Mouse (Mus musculus): ENCODE measurements around the gene Bsx. TPM values are rescaled to one million over a fixed set of nuclear protein-coding genes. Genes with fewer than 3 reads are reported as not detected.

The Bsx gene
- total and polyA plus RNA-seq, 3 experiments = not detected

DNA sequence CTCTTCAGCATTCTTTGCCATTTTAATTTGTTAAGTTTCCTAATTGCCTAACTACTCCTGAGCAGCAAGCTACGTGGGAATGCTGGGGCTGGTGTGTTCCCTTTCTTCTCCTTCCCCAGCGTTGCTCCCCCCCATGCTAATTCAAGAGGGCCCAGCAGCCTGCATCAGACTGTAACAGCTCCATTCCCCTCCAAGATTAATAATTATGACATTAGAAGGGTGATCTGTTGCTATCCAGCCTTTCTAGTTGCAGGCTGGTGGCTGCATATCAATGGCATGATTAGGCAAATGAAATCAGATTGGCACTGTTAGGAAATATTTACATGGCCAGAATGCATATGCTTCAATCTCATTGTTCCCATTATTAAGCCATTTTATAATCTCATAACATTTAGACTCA, 22.4 kb upstream of the Bsx start:
- H3K4me3 ChIP-seq (ENCODE audit: low read depth, low read length) = no peak overlapping the region
- no peaks in the 10 kb centered on the region for H3K36me3 ChIP-seq (replicated peaks)
- peaks cover 2% of the 10 kb centered on the region; the same call in 1 of the 2 replicates for H3K27me3 ChIP-seq (ENCODE audit: insufficient read depth, low read length)
- no peaks in the 10 kb centered on the region for H3K9me3 ChIP-seq (replicated peaks)
- TF ChIP-seq TAL1 (conservative IDR thresholded peaks at IDR 0.05; ENCODE audit: low read depth, low read length) (no peak), CTCF (IDR thresholded peaks at IDR 0.05; ENCODE audit: low read depth, low read length) (no peak), GATA2 (IDR thresholded peaks at IDR 0.05; ENCODE audit: borderline replicate concordance, low read depth, low read length) (no peak), GATA1 (IDR thresholded peaks at IDR 0.05; ENCODE audit: borderline replicate concordance, low read length) (no peak), POLR2AphosphoS5 (IDR thresholded peaks at IDR 0.05; ENCODE audit: insufficient replicate concordance, low read depth, low read length) (no peak)
- ATAC-seq (ENCODE audit: extremely low read depth, insufficient number of reproducible peaks, low FRiP score, poor library complexity, severe bottlenecking) (no peak), DNase-seq (ENCODE audit: low spot score) (no peak)
- H3K4me1 ChIP-seq (ENCODE audit: insufficient read depth, low read depth, low read length) = no peaks in the 10 kb centered on the region

- Histone ChIP-seq H3K4me3 (ENCODE audit: low read depth, low read length) (no peak overlapping the region), H3K4me1 (ENCODE audit: insufficient read depth, low read depth, low read length) (no peaks in the 10 kb centered on the region), H3K36me3 (replicated peaks) (no peaks in the 10 kb centered on the region), H3K9me3 (replicated peaks) (no peaks in the 10 kb centered on the region), H3K27me3 (ENCODE audit: insufficient read depth, low read length) (peaks cover 2% of the 10 kb centered on the region; the same call in 1 of the 2 replicates)
- DNase-seq (ENCODE audit: low spot score) (no peak), ATAC-seq (ENCODE audit: extremely low read depth, insufficient number of reproducible peaks, low FRiP score, poor library complexity, severe bottlenecking) (no peak)
- TF ChIP-seq POLR2AphosphoS5 (IDR thresholded peaks at IDR 0.05; ENCODE audit: insufficient replicate concordance, low read depth, low read length) (no peak), CTCF (IDR thresholded peaks at IDR 0.05; ENCODE audit: low read depth, low read length) (no peak), GATA2 (IDR thresholded peaks at IDR 0.05; ENCODE audit: borderline replicate concordance, low read depth, low read length) (no peak), GATA1 (IDR thresholded peaks at IDR 0.05; ENCODE audit: borderline replicate concordance, low read length) (no peak), TAL1 (conservative IDR thresholded peaks at IDR 0.05; ENCODE audit: low read depth, low read length) (no peak)
Measured at GRCm38 (mm10) chr9:40858461-40859160, 15.3 kb upstream of the Bsx start.

GRCm38 (mm10) chr9:40859196-40859595, 14.7 kb upstream of the Bsx start:
- Histone ChIP-seq H3K9me3 (replicated peaks) (no peaks in the 10 kb centered on the region), H3K27me3 (ENCODE audit: insufficient read depth, low read length) (peaks cover 2% of the 10 kb centered on the region; the same call in 1 of the 2 replicates), H3K4me1 (ENCODE audit: insufficient read depth, low read depth, low read length) (no peaks in the 10 kb centered on the region), H3K36me3 (replicated peaks) (no peaks in the 10 kb centered on the region), H3K4me3 (ENCODE audit: low read depth, low read length) (no peak overlapping the region)
- no peak for ATAC-seq (ENCODE audit: extremely low read depth, insufficient number of reproducible peaks, low FRiP score, poor library complexity, severe bottlenecking)
- TF ChIP-seq CTCF (IDR thresholded peaks at IDR 0.05; ENCODE audit: low read depth, low read length) (no peak), TAL1 (conservative IDR thresholded peaks at IDR 0.05; ENCODE audit: low read depth, low read length) (no peak), GATA2 (IDR thresholded peaks at IDR 0.05; ENCODE audit: borderline replicate concordance, low read depth, low read length) (no peak), GATA1 (IDR thresholded peaks at IDR 0.05; ENCODE audit: borderline replicate concordance, low read length) (no peak), POLR2AphosphoS5 (IDR thresholded peaks at IDR 0.05; ENCODE audit: insufficient replicate concordance, low read depth, low read length) (no peak)
- DNase-seq (ENCODE audit: low spot score) = no peak

DNA sequence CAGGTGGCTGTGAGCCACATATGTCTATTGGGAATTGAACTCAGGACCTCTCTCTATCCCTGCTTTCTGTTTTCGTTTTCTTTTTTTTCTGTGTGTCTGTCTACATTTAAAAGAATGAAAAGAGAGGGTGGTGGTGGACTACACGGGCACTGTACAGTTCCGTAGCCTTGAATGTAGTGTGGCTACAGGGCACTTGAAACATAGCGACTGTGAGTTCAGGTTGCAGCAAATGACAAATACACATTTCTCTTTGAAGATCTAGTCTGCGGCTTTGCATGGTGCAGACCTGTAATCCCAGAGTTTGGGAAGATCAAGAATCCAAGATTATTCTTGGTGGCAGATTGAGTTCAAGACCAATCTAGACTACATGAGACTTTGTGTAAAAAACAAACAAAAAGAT, 3.6 kb upstream of the Bsx start:
- peaks cover 3% of the 10 kb centered on the region; the same call in 1 of the 2 replicates for H3K27me3 ChIP-seq (ENCODE audit: insufficient read depth, low read length)

DNA sequence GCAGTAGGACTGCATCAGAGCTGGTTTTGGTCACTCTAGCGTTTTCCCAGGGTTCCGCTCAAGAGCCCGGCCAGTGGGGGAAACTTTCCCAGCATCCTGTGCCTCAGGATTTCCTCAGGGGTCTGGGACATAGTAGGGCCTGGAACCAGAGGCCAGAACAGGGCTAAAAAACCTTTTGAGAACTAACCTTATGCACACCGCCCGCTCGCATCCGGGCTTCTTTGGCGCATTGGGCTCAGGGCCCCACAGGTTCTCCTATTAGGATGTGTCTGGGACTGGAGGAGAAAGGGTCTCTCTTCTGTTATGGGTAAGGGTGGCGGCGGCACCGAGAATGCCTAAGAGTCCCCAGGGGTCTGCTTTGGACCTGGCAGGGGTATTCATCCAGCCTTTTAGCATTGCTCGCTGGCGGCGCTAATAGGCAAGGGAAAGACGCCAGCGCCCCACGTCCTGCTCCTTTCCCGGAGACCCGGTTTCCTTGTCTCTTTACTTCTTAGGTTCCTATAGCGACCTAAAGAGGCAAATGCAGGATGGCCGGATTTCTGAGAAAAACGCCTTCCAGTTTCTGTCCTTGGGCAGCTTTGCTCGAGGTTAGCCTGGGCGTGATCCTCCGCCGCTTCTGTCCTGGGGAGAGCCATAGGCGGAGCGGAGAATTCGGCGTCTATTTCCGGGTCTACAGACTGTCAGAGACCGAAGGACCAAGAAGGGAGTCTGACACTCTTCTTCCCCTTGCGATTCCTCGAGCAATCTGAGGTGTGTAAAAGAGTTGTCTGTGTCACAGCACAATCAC, 2.4 kb upstream of the Bsx start:
- Histone ChIP-seq H3K4me3 (ENCODE audit: low read depth, low read length) (no peak overlapping the region), H3K9me3 (replicated peaks) (no peaks in the 10 kb centered on the region), H3K4me1 (ENCODE audit: insufficient read depth, low read depth, low read length) (no peaks in the 10 kb centered on the region), H3K36me3 (replicated peaks) (no peaks in the 10 kb centered on the region), H3K27me3 (ENCODE audit: insufficient read depth, low read length) (peaks cover 3% of the 10 kb centered on the region; the same call in 1 of the 2 replicates)
- TF ChIP-seq POLR2AphosphoS5 (IDR thresholded peaks at IDR 0.05; ENCODE audit: insufficient replicate concordance, low read depth, low read length) (no peak), GATA2 (IDR thresholded peaks at IDR 0.05; ENCODE audit: borderline replicate concordance, low read depth, low read length) (no peak), CTCF (IDR thresholded peaks at IDR 0.05; ENCODE audit: low read depth, low read length) (no peak), GATA1 (IDR thresholded peaks at IDR 0.05; ENCODE audit: borderline replicate concordance, low read length) (no peak), TAL1 (conservative IDR thresholded peaks at IDR 0.05; ENCODE audit: low read depth, low read length) (no peak)
- no peak for ATAC-seq (ENCODE audit: extremely low read depth, insufficient number of reproducible peaks, low FRiP score, poor library complexity, severe bottlenecking)
- no peak for DNase-seq (ENCODE audit: low spot score)

More for the DNA sequence above, 3.6 kb upstream of the Bsx start:
- no peaks in the 10 kb centered on the region for H3K36me3 ChIP-seq (replicated peaks)
- no peaks in the 10 kb centered on the region for H3K9me3 ChIP-seq (replicated peaks)
- DNase-seq (ENCODE audit: low spot score) (no peak), ATAC-seq (ENCODE audit: extremely low read depth, insufficient number of reproducible peaks, low FRiP score, poor library complexity, severe bottlenecking) (no peak)
- no peaks in the 10 kb centered on the region for H3K4me1 ChIP-seq (ENCODE audit: insufficient read depth, low read depth, low read length)
- TF ChIP-seq TAL1 (conservative IDR thresholded peaks at IDR 0.05; ENCODE audit: low read depth, low read length) (no peak), CTCF (IDR thresholded peaks at IDR 0.05; ENCODE audit: low read depth, low read length) (no peak), POLR2AphosphoS5 (IDR thresholded peaks at IDR 0.05; ENCODE audit: insufficient replicate concordance, low read depth, low read length) (no peak), GATA1 (IDR thresholded peaks at IDR 0.05; ENCODE audit: borderline replicate concordance, low read length) (no peak), GATA2 (IDR thresholded peaks at IDR 0.05; ENCODE audit: borderline replicate concordance, low read depth, low read length) (no peak)
- no peak overlapping the region for H3K4me3 ChIP-seq (ENCODE audit: low read depth, low read length)

DNA sequence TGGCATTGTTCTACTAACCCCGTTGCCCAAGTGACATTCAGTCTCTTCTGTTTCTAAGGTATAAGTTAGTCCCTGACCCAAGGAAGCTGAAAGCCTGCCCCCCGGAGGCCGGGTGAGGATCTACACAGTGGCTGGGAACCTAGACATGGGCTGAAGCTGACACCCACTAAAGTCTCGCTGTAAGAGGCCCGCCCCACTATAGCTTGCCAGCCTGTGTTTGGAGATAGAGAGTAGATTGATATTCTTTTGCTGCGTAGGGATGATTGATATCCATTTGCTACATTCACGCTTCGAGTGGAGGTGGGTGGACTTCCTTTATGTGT, 1.8 kb upstream of the Bsx start:
- no peak for ATAC-seq (ENCODE audit: extremely low read depth, insufficient number of reproducible peaks, low FRiP score, poor library complexity, severe bottlenecking)
- H3K27me3 ChIP-seq (ENCODE audit: insufficient read depth, low read length) = peaks cover 3% of the 10 kb centered on the region; the same call in 1 of the 2 replicates

More for the DNA sequence above, 1.8 kb upstream of the Bsx start:
- no peaks in the 10 kb centered on the region for H3K36me3 ChIP-seq (replicated peaks)
- no peak overlapping the region for H3K4me3 ChIP-seq (ENCODE audit: low read depth, low read length)
- H3K9me3 ChIP-seq (replicated peaks) = no peaks in the 10 kb centered on the region
- TF ChIP-seq TAL1 (conservative IDR thresholded peaks at IDR 0.05; ENCODE audit: low read depth, low read length) (no peak), GATA2 (IDR thresholded peaks at IDR 0.05; ENCODE audit: borderline replicate concordance, low read depth, low read length) (no peak), POLR2AphosphoS5 (IDR thresholded peaks at IDR 0.05; ENCODE audit: insufficient replicate concordance, low read depth, low read length) (no peak), GATA1 (IDR thresholded peaks at IDR 0.05; ENCODE audit: borderline replicate concordance, low read length) (no peak), CTCF (IDR thresholded peaks at IDR 0.05; ENCODE audit: low read depth, low read length) (no peak)
- H3K4me1 ChIP-seq (ENCODE audit: insufficient read depth, low read depth, low read length) = no peaks in the 10 kb centered on the region
- no peak for DNase-seq (ENCODE audit: low spot score)

Data from G1E (cell line).